Mouse (Mus musculus) gastrocnemius, adult 2 months (tissue): Measurements from ENCODE around the gene Tbxa2r. TPM values are rescaled to one million over a fixed set of nuclear protein-coding genes. Genes with fewer than 3 reads are reported as not detected.

Source experiments
- DNase-seq: peaks from one replicate; pipeline ENCODE4 v3.0.0; 2022
- H3K27ac ChIP-seq: fragments of 200-600 bp; 2 replicates; pipeline ENCODE4 v1.8.1; 2022; ENCODE audit warnings: mild to moderate bottlenecking
- H3K4me3 ChIP-seq: fragments of 200-600 bp; 2 replicates; pipeline ENCODE4 v1.8.1; 2022; ENCODE audit warnings: mild to moderate bottlenecking, moderate library complexity
- CTCF ChIP-seq: fragments of 200-600 bp; IDR thresholded peaks from 2 replicates; pipeline ENCODE4 v1.8.1; 2022; ENCODE audit warnings: antibody characterized with exemption, mild to moderate bottlenecking, moderate library complexity
- intact Hi-C: fragments of 180-260 bp; cut with DNase I; formaldehyde crosslinking; loops from one replicate; pipeline ENCODE4 v1.15.1; 2025
- total RNA-seq, 2 experiments: library from RNA; stranded (reverse); gene quantifications; 2 replicates each; pipeline ENCODE4 v1.2.3; 2021

Gene Tbxa2r
- total RNA-seq, 2 experiments from 2014 or later = 0.43 to 0.75 TPM

- no peak within 1 kb of the TSS for H3K27ac ChIP-seq
- DNase-seq = no peak
- no peak for TF ChIP-seq CTCF
- no peak within 1 kb of the TSS for H3K4me3 ChIP-seq
- intact Hi-C loops = loop anchor here (2.0 to 5.0 kb wide), 2 partner anchors 27 to 61 kb away; partner anchors contain the start of gene Hmg20b
Observed at GRCm38 (mm10) chr10:81291511-81292104, 36.9 kb upstream of the Tbxa2r start, which contains the start of gene Tjp3. Gene Tjp3 (minus strand): TSS chr10:81291581.

DNA sequence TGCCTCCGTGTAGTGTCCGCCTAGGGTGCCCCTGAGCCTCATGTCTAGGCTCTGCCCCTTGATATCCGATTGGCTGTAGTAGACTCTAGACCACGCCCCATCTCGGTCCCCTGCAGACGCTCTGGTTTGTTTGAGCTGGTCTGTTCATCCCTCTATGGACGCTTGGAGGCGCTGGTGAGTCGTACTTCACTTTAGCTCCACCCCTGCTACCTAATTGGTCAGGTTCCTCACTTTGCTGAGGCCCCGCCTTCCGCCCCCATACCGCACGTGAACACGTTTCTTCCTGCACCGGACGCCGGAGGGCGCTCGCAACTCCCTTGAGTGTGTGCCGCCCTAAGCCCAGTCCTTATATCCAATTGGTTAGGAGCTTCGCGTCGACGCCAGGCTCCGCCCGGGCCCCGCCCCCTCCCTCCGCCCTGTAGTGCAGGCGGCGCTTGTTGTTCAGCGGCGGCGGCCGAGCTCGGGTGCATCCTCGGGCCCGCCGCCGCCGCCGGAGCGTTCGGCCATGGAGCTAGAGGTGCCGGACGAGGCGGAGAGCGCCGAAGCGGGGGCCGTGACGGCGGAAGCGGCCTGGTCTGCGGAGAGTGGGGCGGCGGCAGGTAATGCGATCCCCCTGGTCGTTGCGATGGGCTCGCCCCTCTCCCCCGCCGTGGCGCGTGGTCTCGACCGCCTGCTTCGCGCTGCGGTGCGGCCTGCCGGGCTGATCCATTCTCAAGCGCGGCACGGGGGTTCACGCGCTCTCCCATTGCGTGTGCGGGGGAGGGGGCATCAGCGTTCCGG is 35.8 kb upstream of the Tbxa2r start, which contains the start of gene Pip5k1c:
Gene Pip5k1c, plus strand, starts transcription at position 410 of the 780 bp plus-strand sequence.
- peak; percentile 99 for DNase-seq
- peak within 1 kb of the TSS; percentile 90 for H3K4me3 ChIP-seq
- intact Hi-C loops = loop anchor here (2.0 to 5.0 kb wide), 2 partner anchors 26 to 60 kb away; partner anchors contain the start of gene Hmg20b
- TF ChIP-seq CTCF = peak; percentile 89
- peak within 1 kb of the TSS; percentile 95 for H3K27ac ChIP-seq

GRCm38 (mm10) chr10:81293334-81294030 is 35.0 kb upstream of the Tbxa2r start:
- DNase-seq = no peak
- intact Hi-C loops = loop anchor here (2.0 to 5.0 kb wide), 2 partner anchors 25 to 59 kb away; partner anchors contain the start of gene Hmg20b
- H3K4me3 ChIP-seq = peak overlapping the region; percentile 90
- H3K27ac ChIP-seq = peak overlapping the region; percentile 95
- no peak for TF ChIP-seq CTCF

- peak overlapping the region; percentile 90 for H3K4me3 ChIP-seq
- no peak for DNase-seq
- intact Hi-C loops = loop anchor here (5.0 kb wide), 1 partner anchor 58 kb away; the partner anchor contains the start of gene Hmg20b
- no peak for TF ChIP-seq CTCF
- peak overlapping the region; percentile 95 for H3K27ac ChIP-seq
Observed at GRCm38 (mm10) chr10:81294442-81294841, 34.1 kb upstream of the Tbxa2r start.

- H3K4me3 ChIP-seq = peak overlapping the region; percentile 90; the same call in 1 of the 2 replicates
- TF ChIP-seq CTCF = no peak
- peak overlapping the region; percentile 95 for H3K27ac ChIP-seq
- intact Hi-C loops = no loop called here
- no peak for DNase-seq
Observed at GRCm38 (mm10) chr10:81295185-81295584, 33.3 kb upstream of the Tbxa2r start.

DNA sequence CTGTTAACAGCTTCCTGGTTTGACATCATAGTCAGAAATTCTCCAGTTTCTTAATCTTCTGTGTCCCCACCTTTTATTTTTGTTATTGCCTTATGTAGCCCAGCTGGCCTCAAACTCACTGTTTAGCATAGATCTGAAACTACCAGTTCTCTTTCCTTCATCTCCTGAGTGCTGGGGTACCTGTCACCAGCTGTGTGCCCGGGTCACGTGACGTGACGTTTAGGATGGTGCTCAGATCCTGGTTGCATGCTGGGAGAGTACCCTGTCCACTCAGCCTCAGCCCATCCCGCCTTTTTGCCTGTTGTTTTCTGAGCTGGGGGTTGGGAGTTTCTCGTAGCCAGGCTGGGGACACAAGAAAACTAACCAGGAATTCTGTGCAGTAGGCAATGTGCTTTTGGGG is 31.3 kb upstream of the Tbxa2r start:
- DNase-seq = no peak
- Histone ChIP-seq H3K27ac (peak overlapping the region; percentile 87), H3K4me3 (peak overlapping the region; percentile 61)
- intact Hi-C loops = no loop called here
- TF ChIP-seq CTCF = no peak

- Histone ChIP-seq H3K4me3 (peak overlapping the region; percentile 61), H3K27ac (peak overlapping the region; percentile 87)
- no peak for TF ChIP-seq CTCF
- peak; percentile 63 for DNase-seq
- intact Hi-C loops = no loop called here
Observed at GRCm38 (mm10) chr10:81297845-81298244, 30.7 kb upstream of the Tbxa2r start.

DNA sequence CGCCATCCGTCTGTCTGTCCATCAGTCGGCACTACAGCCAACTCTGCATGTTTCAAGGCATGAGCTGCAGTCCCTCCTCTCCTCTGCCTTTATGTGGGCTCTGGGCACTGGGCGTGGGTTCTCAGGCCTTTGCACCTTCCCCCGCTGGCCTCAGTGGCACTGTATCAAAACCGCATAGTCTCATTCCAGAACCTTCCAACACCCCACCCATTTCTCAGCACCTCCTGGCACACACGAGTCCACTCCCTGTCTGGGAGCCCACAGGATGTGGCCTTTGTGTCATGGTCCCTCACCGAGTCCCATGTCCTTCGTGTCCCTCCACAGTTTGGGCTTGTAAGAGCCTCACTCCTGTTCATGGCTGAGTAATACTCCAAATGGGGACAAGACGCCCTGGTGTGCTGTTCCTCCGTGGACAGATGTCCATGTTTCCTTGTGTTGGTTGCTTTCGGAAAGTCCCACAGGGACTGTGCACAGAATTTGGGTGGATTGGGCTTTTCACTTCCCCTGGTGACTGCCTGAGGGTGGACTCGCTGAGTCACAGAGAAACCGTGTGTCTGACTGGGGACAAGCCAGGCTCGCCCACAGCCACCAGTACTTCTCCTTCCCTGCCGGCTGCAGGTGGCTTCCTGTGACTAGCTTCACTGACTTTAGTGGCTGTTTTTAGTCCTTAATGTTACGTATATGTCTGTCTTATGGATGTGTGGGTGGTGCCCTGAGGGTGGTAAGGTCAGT is 30.0 kb upstream of the Tbxa2r start:
- TF ChIP-seq CTCF = no peak
- intact Hi-C loops = no loop called here
- peak; percentile 42 for DNase-seq
- Histone ChIP-seq H3K27ac (peak overlapping the region; percentile 87), H3K4me3 (peak overlapping the region; percentile 61)

DNA sequence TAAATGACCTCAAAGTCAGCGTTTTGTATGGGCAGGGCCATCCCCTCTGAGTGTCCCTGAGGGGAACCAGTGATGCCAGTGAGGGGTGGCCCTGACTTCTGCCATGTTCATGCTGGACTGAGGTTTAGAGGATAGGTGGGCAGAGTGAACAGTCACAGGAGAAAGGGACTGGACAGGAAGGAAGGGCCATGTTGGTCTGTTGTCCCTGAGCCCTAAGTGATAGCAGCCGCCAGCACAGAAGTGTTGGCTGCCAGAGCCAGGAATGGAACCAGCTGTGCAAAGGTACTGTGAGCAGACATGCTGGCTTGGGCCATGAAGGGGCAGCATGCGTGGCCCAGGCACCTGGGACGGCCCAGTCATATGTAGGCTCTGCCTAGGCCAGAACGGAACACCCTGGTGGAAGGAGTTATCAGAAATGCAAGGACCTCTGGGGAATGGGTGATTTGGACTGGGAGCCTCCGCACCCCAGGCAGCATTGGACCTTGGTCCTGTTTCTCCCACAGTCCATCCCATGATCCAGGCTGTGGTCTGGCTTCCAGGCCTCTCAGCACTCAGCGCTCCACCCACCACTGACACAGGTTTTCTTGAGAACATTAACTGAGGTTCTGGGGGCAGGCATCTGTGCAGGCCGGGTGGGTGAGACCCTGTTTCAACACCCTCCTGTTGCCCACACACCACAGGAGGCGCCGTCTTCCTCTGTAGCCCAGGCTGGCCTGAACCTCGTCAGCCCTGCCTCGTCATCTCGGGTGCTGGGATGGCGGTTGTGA is 28.8 kb upstream of the Tbxa2r start:
- intact Hi-C loops = no loop called here
- Histone ChIP-seq H3K4me3 (no peak overlapping the region), H3K27ac (peak overlapping the region; percentile 87)
- no peak for DNase-seq
- TF ChIP-seq CTCF = no peak

GRCm38 (mm10) chr10:81300352-81300907 is 28.1 kb upstream of the Tbxa2r start:
- peak overlapping the region; percentile 87 for H3K27ac ChIP-seq

DNA sequence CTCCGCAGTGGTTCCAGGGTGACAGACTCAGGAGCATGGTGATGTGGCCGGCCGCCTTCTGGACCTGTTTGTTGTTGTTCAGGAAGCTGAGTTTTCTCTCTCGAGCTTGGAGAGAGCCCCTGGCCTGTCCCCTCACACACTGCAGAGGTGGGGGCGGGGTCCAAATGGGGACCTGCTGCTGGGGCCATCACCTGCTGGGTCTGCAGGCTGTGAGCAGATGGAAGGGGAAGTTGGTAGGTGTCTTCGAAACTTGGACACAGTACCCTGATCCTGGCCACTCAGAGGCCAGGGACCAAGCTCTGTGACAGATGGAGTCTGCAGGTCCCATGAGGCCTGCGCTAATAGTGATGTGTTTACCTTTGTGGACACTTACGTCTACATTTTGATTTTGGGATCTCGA is 27.2 kb upstream of the Tbxa2r start:
- TF ChIP-seq CTCF = no peak
- intact Hi-C loops = no loop called here
- Histone ChIP-seq H3K4me3 (no peak overlapping the region), H3K27ac (no peak overlapping the region)
- DNase-seq = no peak

More at GRCm38 (mm10) chr10:81300352-81300907, 28.1 kb upstream of the Tbxa2r start:
- H3K4me3 ChIP-seq = no peak overlapping the region
- TF ChIP-seq CTCF = no peak
- intact Hi-C loops = no loop called here
- no peak for DNase-seq
